Mouse (Mus musculus) cortical plate, adult 2 months (tissue): ENCODE results near the gene Olfr1039.

ENCODE experiments used
- CTCF ChIP-seq: fragments of 200-500 bp; IDR thresholded peaks from 2 replicates; pipeline ENCODE4 v1.5.1; 2011; ENCODE audit warnings: mild to moderate bottlenecking, control low read depth, low read length; ENCODE audit not compliant: insufficient read depth; ENCODE audit errors: extremely low read depth
- POLR2A ChIP-seq: fragments of 200-500 bp; IDR thresholded peaks from 2 replicates; pipeline ENCODE4 v1.6.1; 2011; ENCODE audit warnings: mild to moderate bottlenecking, low read length, control low read depth; ENCODE audit not compliant: insufficient read depth; ENCODE audit errors: extremely low read depth

- TF ChIP-seq CTCF (no peak), POLR2A (no peak)
These were observed 31.7 kb upstream of the Olfr1039 start, which contains the start of gene Olfr1043 for GRCm38 (mm10) chr2:86167422-86167821.
